Mouse (Mus musculus) olfactory bulb, adult 2 months (tissue): Measurements from ENCODE around the gene Nox3.

ENCODE experiments used
- CTCF ChIP-seq: fragments of 200-500 bp; IDR thresholded peaks from 2 replicates; pipeline ENCODE4 v1.5.1; 2012; ENCODE audit warnings: low read depth, mild to moderate bottlenecking, low read length, moderate library complexity; ENCODE audit not compliant: insufficient read depth
- POLR2A ChIP-seq: fragments of 200-500 bp; IDR thresholded peaks from 2 replicates; pipeline ENCODE4 v1.6.1; 2012; ENCODE audit warnings: mild to moderate bottlenecking, low read depth, low read length, moderate library complexity; ENCODE audit not compliant: insufficient read depth

DNA sequence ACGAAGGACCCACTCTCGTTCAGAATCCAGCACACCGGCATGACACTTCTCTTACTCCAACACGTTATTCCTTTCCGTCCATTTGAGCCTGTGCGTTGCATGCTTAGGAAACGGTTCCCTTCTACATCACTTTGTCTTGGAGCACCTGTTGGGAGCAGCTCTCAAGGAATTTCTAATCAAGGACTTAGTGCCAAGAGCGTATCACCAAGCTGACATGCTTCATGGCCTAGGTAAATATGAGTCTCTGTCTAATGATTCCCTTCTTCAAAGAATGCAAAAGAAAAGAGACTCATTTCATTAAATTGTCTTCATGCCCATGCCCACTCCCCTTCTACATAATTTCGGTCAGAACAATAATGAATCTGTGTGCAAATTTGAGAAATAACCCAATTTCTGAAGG is at the start of gene Nox3:
- no peak for TF ChIP-seq POLR2A
- no peak for TF ChIP-seq CTCF
